Mouse (Mus musculus) forebrain, embryonic 14.5 days (tissue): ENCODE results near the gene Cmtr1. TPM values are rescaled to one million over a fixed set of nuclear protein-coding genes. Genes with fewer than 3 reads are reported as not detected.

Experiments used
- ATAC-seq: fragments of 200-750 bp; cut with Nextera tagmentation; 2 replicates; pipeline ENCODE4 v1.8.0; 2017; ENCODE audit warnings: mild to moderate bottlenecking, moderate library complexity
- DNase-seq: peaks from one replicate; pipeline ENCODE4 v3.0.0-alpha.2; 2015; ENCODE audit warnings: low spot score
- H3K27ac ChIP-seq: fragments of 300-500 bp; sonication (generic); 2 replicates; pipeline ENCODE4 v1.5.1; 2014; ENCODE audit warnings: low read depth, mild to moderate bottlenecking, control low read depth, low read length, moderate library complexity
- H3K27me3 ChIP-seq: fragments of 300-500 bp; sonication (generic); replicated peaks from 2 replicates; pipeline ENCODE4 v1.6.1; 2014; ENCODE audit warnings: low read length, control low read depth, mixed read lengths; ENCODE audit not compliant: control insufficient read depth, insufficient read depth
- H3K36me3 ChIP-seq: fragments of 300-500 bp; sonication (generic); 2 replicates; pipeline ENCODE4 v1.6.1; 2014; ENCODE audit warnings: low read length, control low read depth; ENCODE audit not compliant: control insufficient read depth, insufficient read depth
- H3K4me1 ChIP-seq: fragments of 300-500 bp; sonication (generic); 2 replicates; pipeline ENCODE4 v1.6.1; 2014; ENCODE audit warnings: antibody characterized with exemption, low read length, control low read depth; ENCODE audit not compliant: control insufficient read depth, insufficient read depth
- H3K4me2 ChIP-seq: fragments of 300-500 bp; sonication (generic); 2 replicates; pipeline ENCODE4 v1.6.1; 2014; ENCODE audit warnings: mild to moderate bottlenecking, control low read depth, low read length
- H3K4me3 ChIP-seq: fragments of 300-500 bp; sonication (generic); 2 replicates; pipeline ENCODE4 v1.5.1; 2014; ENCODE audit warnings: low read depth, low read length, control low read depth
- H3K9ac ChIP-seq: fragments of 300-500 bp; sonication (generic); 2 replicates; pipeline ENCODE4 v1.6.1; 2014; ENCODE audit warnings: mild to moderate bottlenecking, low read length, control low read depth, moderate library complexity
- H3K9me3 ChIP-seq: fragments of 300-500 bp; sonication (generic); replicated peaks from 2 replicates; pipeline ENCODE4 v1.6.1; 2016; ENCODE audit warnings: low read length, control low read depth, mixed read lengths; ENCODE audit not compliant: control insufficient read depth
- WGBS: fragments of 180-500 bp; shearing (Covaris S2); extraction: QIAGEN DNeasy Blood & Tissue Kit; methylation state at CpG from one replicate; pipeline ENCODE4 v1.1.7; 2014; 5-methylcytosine and 5-hydroxymethylcytosine counted together
- polyA plus RNA-seq: library from polyadenylated mRNA; unstranded; fragments of >200 nt; fragmentation: Nextera tagmentation; extraction: Ambion mirVana; gene quantifications from 2 replicates; pipeline ENCODE4 v1.2.1, GENCODE M21; 2014

Cmtr1 gene
- polyA plus RNA-seq, 1 experiment from 2014 or later, result 116 TPM

- H3K4me2 ChIP-seq, result no peak overlapping the region
- WGBS, result 95% methylated on average over 5 of the region's 5 CpGs
- no peak for ATAC-seq
- no peaks in the 10 kb centered on the region for H3K27me3 ChIP-seq
- peaks cover 92% of the 10 kb centered on the region for H3K36me3 ChIP-seq
- H3K9ac ChIP-seq, result no peak overlapping the region
- DNase-seq, result no peak
- H3K9me3 ChIP-seq, result no peaks in the 10 kb centered on the region
- no peak overlapping the region for H3K4me3 ChIP-seq
- H3K27ac ChIP-seq, result no peak overlapping the region
- H3K4me1 ChIP-seq, result no peaks in the 10 kb centered on the region
Measured at GRCm38 (mm10) chr17:29628946-29629345, 31.4 kb upstream of the Cmtr1 start.

DNA sequence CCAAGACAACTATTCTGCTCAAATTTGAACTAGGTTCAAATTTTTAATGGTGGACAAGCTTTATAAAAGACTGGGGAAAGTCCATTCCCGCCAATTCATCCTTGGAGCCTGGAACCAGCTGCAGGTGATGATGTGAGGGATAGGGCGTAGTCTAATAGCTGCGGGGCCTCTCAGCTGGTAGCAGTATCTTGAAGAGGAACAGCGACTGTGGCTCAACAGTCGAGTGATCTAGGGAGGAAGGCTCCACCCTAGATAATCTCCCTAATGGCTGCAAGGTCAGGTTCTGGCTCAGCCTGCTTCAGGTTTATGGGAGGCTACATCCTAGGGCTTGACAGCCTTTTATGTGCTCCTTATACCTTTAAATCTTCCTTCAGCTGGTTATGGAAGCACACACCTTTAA lies 30.8 kb upstream of the Cmtr1 start:
- Histone ChIP-seq H3K27me3 (no peaks in the 10 kb centered on the region), H3K4me1 (no peaks in the 10 kb centered on the region), H3K4me3 (no peak overlapping the region), H3K9me3 (no peaks in the 10 kb centered on the region), H3K9ac (no peak overlapping the region), H3K4me2 (no peak overlapping the region), H3K27ac (no peak overlapping the region), H3K36me3 (peaks cover 92% of the 10 kb centered on the region)
- DNase-seq (no peak), ATAC-seq (no peak)
- WGBS, result 91% methylated on average over 5 of the region's 5 CpGs

DNA sequence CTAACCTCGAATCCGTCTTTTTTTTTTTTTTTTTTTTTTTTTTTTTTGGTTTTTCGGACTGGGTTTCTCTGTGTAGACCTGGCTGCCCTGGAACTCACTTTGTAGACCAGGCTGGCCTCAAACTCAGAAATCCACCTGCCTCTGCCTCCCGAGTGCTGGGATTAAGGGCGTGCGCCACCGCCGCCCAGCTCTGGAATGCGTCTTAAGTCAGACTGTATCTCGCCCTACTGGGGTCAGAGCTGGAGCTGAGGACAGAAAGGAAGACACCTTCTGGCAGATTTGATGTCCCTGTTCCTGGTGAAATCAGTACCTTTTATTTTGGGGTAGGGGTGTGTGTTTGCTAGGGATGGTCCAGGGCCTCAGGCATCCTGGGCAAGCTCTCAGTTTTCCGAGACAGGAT lies 28.1 kb upstream of the Cmtr1 start:
- Histone ChIP-seq H3K4me3 (no peak overlapping the region), H3K4me2 (no peak overlapping the region), H3K27me3 (no peaks in the 10 kb centered on the region), H3K4me1 (no peaks in the 10 kb centered on the region), H3K27ac (no peak overlapping the region), H3K36me3 (peaks cover 94% of the 10 kb centered on the region), H3K9ac (no peak overlapping the region), H3K9me3 (no peaks in the 10 kb centered on the region)
- DNase-seq (no peak), ATAC-seq (no peak)
- WGBS, result 95% methylated on average over 11 of the region's 11 CpGs

GRCm38 (mm10) chr17:29635492-29635891 lies 24.9 kb upstream of the Cmtr1 start:
- WGBS, result 89% methylated on average over 8 of the region's 8 CpGs
- DNase-seq, result no peak
- Histone ChIP-seq H3K9ac (no peak overlapping the region), H3K4me2 (no peak overlapping the region), H3K36me3 (peaks cover 89% of the 10 kb centered on the region), H3K4me3 (no peak overlapping the region), H3K4me1 (no peaks in the 10 kb centered on the region), H3K27me3 (no peaks in the 10 kb centered on the region), H3K27ac (no peak overlapping the region), H3K9me3 (no peaks in the 10 kb centered on the region)
- no peak for ATAC-seq

GRCm38 (mm10) chr17:29636118-29636517 lies 24.3 kb upstream of the Cmtr1 start:
- Histone ChIP-seq H3K9me3 (no peaks in the 10 kb centered on the region), H3K4me3 (no peak overlapping the region), H3K27me3 (no peaks in the 10 kb centered on the region), H3K36me3 (peaks cover 89% of the 10 kb centered on the region), H3K4me1 (no peaks in the 10 kb centered on the region), H3K4me2 (no peak overlapping the region), H3K27ac (no peak overlapping the region), H3K9ac (no peak overlapping the region)
- DNase-seq (peak; percentile 61), ATAC-seq (no peak)
- 72% methylated on average over 5 of the region's 5 CpGs for WGBS

- peak; percentile 55 for DNase-seq
- Histone ChIP-seq H3K9ac (no peak overlapping the region), H3K9me3 (no peaks in the 10 kb centered on the region), H3K27ac (no peak overlapping the region), H3K4me2 (no peak overlapping the region), H3K4me1 (no peaks in the 10 kb centered on the region), H3K27me3 (no peaks in the 10 kb centered on the region), H3K4me3 (no peak overlapping the region), H3K36me3 (peaks cover 91% of the 10 kb centered on the region)
- ATAC-seq, result no peak
- WGBS, result 91% methylated on average over 4 of the region's 4 CpGs
Measured at GRCm38 (mm10) chr17:29637377-29637776, 23.0 kb upstream of the Cmtr1 start.

DNA sequence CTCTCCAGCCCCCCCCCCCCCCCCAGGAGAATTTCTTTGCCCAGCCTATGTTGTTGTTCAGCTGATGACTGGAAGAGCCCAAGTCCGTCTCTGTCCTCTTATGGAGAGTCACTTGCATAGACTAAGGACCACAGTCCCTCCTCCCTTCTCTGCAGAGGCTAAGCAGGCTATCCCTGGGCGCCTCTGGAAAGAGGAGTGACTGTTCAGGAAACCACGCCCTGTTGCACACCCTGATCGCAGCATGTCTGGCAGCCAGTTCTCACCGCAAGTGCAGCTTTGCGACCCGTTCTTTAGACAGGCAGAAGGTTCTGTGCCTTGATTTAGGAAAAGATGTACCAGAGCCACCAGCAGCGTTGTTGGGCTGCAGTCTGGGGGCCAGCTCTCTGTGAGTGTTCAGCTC lies 22.5 kb upstream of the Cmtr1 start:
- 82% methylated on average over 8 of the region's 8 CpGs for WGBS
- ATAC-seq (no peak), DNase-seq (no peak)
- no peak overlapping the region for H3K27ac ChIP-seq
- no peaks in the 10 kb centered on the region for H3K27me3 ChIP-seq
- H3K36me3 ChIP-seq, result peaks cover 91% of the 10 kb centered on the region
- no peak overlapping the region for H3K9ac ChIP-seq
- H3K4me3 ChIP-seq, result no peak overlapping the region
- H3K4me2 ChIP-seq, result no peak overlapping the region
- H3K9me3 ChIP-seq, result no peaks in the 10 kb centered on the region
- H3K4me1 ChIP-seq, result no peaks in the 10 kb centered on the region

DNA sequence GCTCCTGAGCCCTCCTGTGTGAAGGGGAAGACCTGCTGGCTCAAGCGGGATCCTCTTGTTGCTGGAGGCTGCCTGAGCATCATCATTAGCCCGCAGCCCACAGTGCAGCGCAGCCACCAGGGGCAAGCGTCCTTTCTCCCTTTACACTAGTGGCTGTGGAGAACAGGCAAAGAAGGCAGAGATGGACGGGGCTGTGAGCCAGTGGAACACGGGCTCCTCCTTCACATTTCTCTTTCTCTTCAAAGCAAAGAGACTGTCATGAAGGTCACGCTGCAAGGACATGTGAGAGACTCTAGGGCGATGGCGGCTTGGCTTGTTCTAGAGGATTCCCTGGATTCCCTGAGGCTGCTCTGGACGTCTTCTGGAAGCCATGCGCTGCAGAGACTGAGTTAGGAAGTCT lies 19.4 kb upstream of the Cmtr1 start:
- H3K9me3 ChIP-seq, result no peaks in the 10 kb centered on the region
- H3K4me1 ChIP-seq, result no peaks in the 10 kb centered on the region
- no peak overlapping the region for H3K9ac ChIP-seq
- H3K27me3 ChIP-seq, result no peaks in the 10 kb centered on the region
- H3K4me2 ChIP-seq, result no peak overlapping the region
- no peak for DNase-seq
- ATAC-seq, result no peak
- WGBS, result 96% methylated on average over 11 of the region's 11 CpGs
- no peak overlapping the region for H3K4me3 ChIP-seq
- H3K27ac ChIP-seq, result no peak overlapping the region
- H3K36me3 ChIP-seq, result peaks cover 74% of the 10 kb centered on the region

GRCm38 (mm10) chr17:29642219-29642618 lies 18.2 kb upstream of the Cmtr1 start:
- H3K9ac ChIP-seq, result no peak overlapping the region
- peaks cover 62% of the 10 kb centered on the region for H3K36me3 ChIP-seq
- WGBS, result 88% methylated on average over 3 of the region's 3 CpGs
- H3K4me3 ChIP-seq, result no peak overlapping the region
- no peak overlapping the region for H3K27ac ChIP-seq
- H3K4me2 ChIP-seq, result no peak overlapping the region
- no peaks in the 10 kb centered on the region for H3K9me3 ChIP-seq
- no peaks in the 10 kb centered on the region for H3K4me1 ChIP-seq
- H3K27me3 ChIP-seq, result no peaks in the 10 kb centered on the region
- DNase-seq (no peak), ATAC-seq (no peak)
